Mouse (Mus musculus): ENCODE results near the gene Rnase12. TPM values are rescaled to one million over a fixed set of nuclear protein-coding genes. Genes with fewer than 3 reads are reported as not detected.

The Rnase12 gene
- polyA plus RNA-seq, 1 experiment from 2014 or later: not detected

GRCm38 (mm10) chr14:51092073-51092620 lies 34.7 kb upstream of the Rnase12 start:
- peak overlapping the region; percentile 78 for H3K4me3 ChIP-seq
- no peak for ATAC-seq (ENCODE audit: insufficient number of reproducible peaks, low FRiP score, low TSS enrichment, low read depth)
- WGBS: 43% methylated on average over 8 of the region's 8 CpGs
- H3K4me1 ChIP-seq: 0 out of 2 replicates have a peak, but pooled peaks cover 8% of the 10 kb centered on the region
- H3K36me3 ChIP-seq: no peaks in the 10 kb centered on the region
- H3K27ac ChIP-seq: no peak overlapping the region
- H3K27me3 ChIP-seq: no peaks in the 10 kb centered on the region
- H3K9ac ChIP-seq: no peak overlapping the region
- H3K9me3 ChIP-seq: no peaks in the 10 kb centered on the region
- peak overlapping the region; percentile 64 for H3K4me2 ChIP-seq

DNA sequence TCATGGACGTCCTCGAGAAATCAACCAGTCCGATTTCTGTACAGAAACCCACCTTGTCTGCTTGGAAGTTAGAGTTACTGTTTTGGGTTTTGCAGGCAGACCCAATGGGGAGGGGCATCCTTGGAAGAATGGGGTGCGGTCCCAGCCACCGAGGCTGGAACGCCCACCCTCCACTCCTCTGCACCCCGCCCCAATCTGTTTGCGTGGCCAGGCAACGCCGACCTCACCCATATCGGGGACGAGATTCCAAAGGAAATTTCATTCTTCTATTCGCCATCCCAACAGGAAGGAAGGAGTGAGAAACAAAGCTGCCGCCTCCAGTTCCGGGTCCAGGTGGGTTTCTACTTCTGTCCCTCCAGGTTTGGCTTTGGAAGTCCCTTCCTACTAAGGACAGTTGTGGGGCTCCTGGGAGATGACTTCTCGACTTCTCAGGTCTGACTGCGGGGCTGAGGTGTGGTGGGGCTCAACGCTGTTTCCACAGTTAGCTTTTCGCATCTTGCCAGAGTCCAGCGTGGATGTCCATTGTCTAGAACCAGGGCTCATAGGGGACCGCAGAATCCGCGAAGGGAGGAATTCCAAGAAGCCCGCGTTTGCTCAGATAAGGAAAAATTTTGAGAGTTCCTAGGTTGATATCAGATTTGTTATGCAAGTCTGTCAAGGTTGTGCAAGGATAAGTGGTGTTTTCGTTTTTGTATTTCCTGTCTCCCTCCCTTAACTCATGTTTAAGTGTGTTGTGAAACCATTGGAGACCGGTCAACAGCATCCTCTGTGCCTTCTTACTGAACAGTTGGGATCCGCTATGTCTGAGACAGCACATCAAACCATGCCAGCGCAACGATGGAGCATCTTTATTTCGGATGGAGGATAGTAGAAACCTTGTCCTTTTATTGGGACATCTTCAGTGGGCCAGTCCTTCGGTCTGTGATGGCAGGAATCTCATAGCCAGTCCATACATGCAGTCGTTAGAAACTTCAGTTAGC lies 33.8 kb upstream of the Rnase12 start, which contains the start of the genes Rnase4 and Ang:
Gene Rnase4 (plus strand): TSS at position 157 of the 980 bp plus-strand sequence.
Gene Ang (plus strand): TSS at position 230 of the 980 bp plus-strand sequence.
- peak within 1 kb of the TSS; percentile 90 for H3K27ac ChIP-seq
- H3K4me3 ChIP-seq: peak within 1 kb of the TSS; percentile 78
- H3K36me3 ChIP-seq: no peaks in the 10 kb centered on the region
- peak within 1 kb of the TSS; percentile 48 for H3K9ac ChIP-seq
- H3K9me3 ChIP-seq: no peaks in the 10 kb centered on the region
- H3K27me3 ChIP-seq: no peaks in the 10 kb centered on the region
- H3K4me2 ChIP-seq: peak within 1 kb of the TSS; percentile 64
- 0 out of 2 replicates have a peak, but pooled peaks cover 8% of the 10 kb centered on the region for H3K4me1 ChIP-seq
- WGBS: 7% methylated on average over 33 of the region's 33 CpGs
- peak; percentile 68 for ATAC-seq (ENCODE audit: insufficient number of reproducible peaks, low FRiP score, low TSS enrichment, low read depth)

DNA sequence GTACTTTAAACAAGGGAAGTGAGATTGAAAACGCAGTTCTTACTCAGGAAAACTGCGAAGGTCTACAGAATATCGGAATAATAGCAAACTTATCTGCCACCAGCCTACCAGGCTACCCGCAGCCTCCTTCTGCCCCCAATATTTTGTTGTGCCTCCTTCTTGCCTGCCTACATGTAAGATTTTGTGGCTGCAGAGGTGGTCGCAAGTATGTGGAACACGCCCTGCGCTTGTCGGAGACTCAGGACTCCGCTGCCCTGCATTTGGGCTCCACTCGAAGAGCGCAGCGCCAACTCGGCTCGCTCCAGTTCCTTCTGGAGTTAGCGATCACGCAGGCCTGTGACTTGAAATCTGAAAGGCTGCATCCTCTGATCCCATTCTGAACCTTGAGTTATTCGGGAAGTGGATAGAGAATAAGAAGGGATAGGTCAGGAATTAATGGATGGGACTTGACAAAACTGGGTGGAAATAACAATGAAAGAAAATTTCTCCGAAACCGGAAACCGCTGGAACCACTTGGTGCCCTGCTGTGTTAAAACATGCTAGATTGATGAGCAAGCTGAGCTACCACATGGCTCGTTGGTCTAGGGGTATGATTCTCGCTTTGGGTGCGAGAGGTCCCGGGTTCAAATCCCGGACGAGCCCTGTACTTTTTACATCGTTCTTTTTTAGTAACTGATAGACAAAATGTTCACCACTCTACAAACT lies 32.8 kb upstream of the Rnase12 start:
- peak overlapping the region; percentile 90 for H3K27ac ChIP-seq
- no peaks in the 10 kb centered on the region for H3K36me3 ChIP-seq
- no peaks in the 10 kb centered on the region for H3K9me3 ChIP-seq
- peak; percentile 70 for ATAC-seq (ENCODE audit: insufficient number of reproducible peaks, low FRiP score, low TSS enrichment, low read depth)
- H3K4me1 ChIP-seq: 0 out of 2 replicates have a peak, but pooled peaks cover 8% of the 10 kb centered on the region
- H3K9ac ChIP-seq: peak overlapping the region; percentile 48
- WGBS: under 1% methylated on average over 27 of the region's 27 CpGs
- peak overlapping the region; percentile 64 for H3K4me2 ChIP-seq
- no peaks in the 10 kb centered on the region for H3K27me3 ChIP-seq
- H3K4me3 ChIP-seq: peak overlapping the region; percentile 78

GRCm38 (mm10) chr14:51089674-51090076 lies 32.2 kb upstream of the Rnase12 start:
- H3K36me3 ChIP-seq: no peaks in the 10 kb centered on the region
- no peaks in the 10 kb centered on the region for H3K9me3 ChIP-seq
- 0 out of 2 replicates have a peak, but pooled peaks cover 8% of the 10 kb centered on the region for H3K4me1 ChIP-seq
- WGBS: under 1% methylated on average over 15 of the region's 15 CpGs
- peak overlapping the region; percentile 64 for H3K4me2 ChIP-seq
- peaks cover under 1% of the 10 kb centered on the region; the same call in 1 of the 2 replicates for H3K27me3 ChIP-seq
- ATAC-seq (ENCODE audit: insufficient number of reproducible peaks, low FRiP score, low TSS enrichment, low read depth): no peak
- H3K9ac ChIP-seq: peak overlapping the region; percentile 14
- peak overlapping the region; percentile 78 for H3K4me3 ChIP-seq
- H3K27ac ChIP-seq: peak overlapping the region; percentile 90

GRCm38 (mm10) chr14:51088970-51089673 lies 31.7 kb upstream of the Rnase12 start:
- Histone ChIP-seq H3K4me1 (0 out of 2 replicates have a peak, but pooled peaks cover 8% of the 10 kb centered on the region), H3K9ac (peak overlapping the region; percentile 60), H3K4me3 (peak overlapping the region; percentile 78), H3K4me2 (peak overlapping the region; percentile 64), H3K27me3 (peaks cover 4% of the 10 kb centered on the region; the same call in 1 of the 2 replicates), H3K9me3 (no peaks in the 10 kb centered on the region), H3K27ac (peak overlapping the region; percentile 90), H3K36me3 (no peaks in the 10 kb centered on the region)
- ATAC-seq (ENCODE audit: insufficient number of reproducible peaks, low FRiP score, low TSS enrichment, low read depth): peak; percentile 92
- WGBS: under 1% methylated on average over 34 of the region's 34 CpGs

GRCm38 (mm10) chr14:51088166-51088969 lies 30.9 kb upstream of the Rnase12 start:
- Histone ChIP-seq H3K27me3 (peaks cover 9% of the 10 kb centered on the region; the same call in 1 of the 2 replicates), H3K9me3 (no peaks in the 10 kb centered on the region), H3K4me1 (peaks cover 12% of the 10 kb centered on the region; the same call in 1 of the 2 replicates), H3K36me3 (no peaks in the 10 kb centered on the region), H3K4me2 (peak overlapping the region; percentile 64), H3K9ac (peak overlapping the region; percentile 60), H3K4me3 (peak overlapping the region; percentile 78), H3K27ac (peak overlapping the region; percentile 90)
- ATAC-seq (ENCODE audit: insufficient number of reproducible peaks, low FRiP score, low TSS enrichment, low read depth): 0 out of 2 replicates have a peak, but pooled peaks have one; percentile 16
- 1% methylated on average over 23 of the region's 23 CpGs for WGBS

DNA sequence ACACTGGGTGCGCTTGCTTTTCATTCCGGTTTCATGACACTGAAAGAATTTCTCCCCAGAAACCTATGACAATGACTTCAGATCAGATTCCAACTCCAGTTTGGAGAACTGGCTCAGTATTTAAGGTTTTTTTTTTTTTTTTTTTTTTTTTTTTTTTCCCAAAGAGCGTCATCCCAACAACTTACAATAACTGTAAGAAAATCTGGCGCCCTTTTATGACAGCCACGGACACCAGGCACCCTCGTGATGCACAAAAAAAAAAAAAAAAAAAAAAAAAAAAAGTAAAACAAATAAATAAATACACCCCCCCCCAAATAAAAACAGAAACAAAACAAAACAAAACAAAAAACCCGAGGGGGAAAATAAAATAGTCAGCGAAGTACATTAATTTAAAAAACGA lies 30.3 kb upstream of the Rnase12 start:
- no peaks in the 10 kb centered on the region for H3K36me3 ChIP-seq
- no peak for ATAC-seq (ENCODE audit: insufficient number of reproducible peaks, low FRiP score, low TSS enrichment, low read depth)
- H3K9me3 ChIP-seq: no peaks in the 10 kb centered on the region
- H3K4me1 ChIP-seq: peaks cover 16% of the 10 kb centered on the region; the same call in 1 of the 2 replicates
- WGBS: 15% methylated on average over 9 of the region's 9 CpGs
- H3K27me3 ChIP-seq: peaks cover 9% of the 10 kb centered on the region; the same call in 1 of the 2 replicates
- peak overlapping the region; percentile 78 for H3K4me3 ChIP-seq
- H3K9ac ChIP-seq: no peak overlapping the region
- peak overlapping the region; percentile 64 for H3K4me2 ChIP-seq
- no peak overlapping the region for H3K27ac ChIP-seq

DNA sequence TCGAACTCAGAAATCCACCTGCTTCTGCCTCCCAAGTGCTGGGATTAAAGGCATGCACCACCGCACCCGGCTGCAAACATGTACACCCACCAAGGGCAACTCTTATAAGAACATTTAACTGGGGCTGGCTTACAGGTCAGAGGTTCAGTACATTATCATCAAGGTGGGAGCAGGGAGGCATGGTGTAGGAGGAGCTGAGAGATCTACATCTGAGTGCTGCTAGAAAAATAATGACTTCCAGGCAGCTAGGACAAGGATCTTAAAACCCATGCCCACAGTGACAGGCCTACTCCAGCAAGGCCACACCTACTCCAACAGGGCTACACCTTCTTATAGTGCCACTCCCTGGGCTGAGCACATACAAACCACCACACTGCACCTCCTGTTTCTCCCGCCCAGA lies 28.4 kb upstream of the Rnase12 start:
- Histone ChIP-seq H3K4me2 (no peak overlapping the region), H3K27me3 (peaks cover 22% of the 10 kb centered on the region), H3K9ac (no peak overlapping the region), H3K27ac (no peak overlapping the region), H3K4me1 (peaks cover 11% of the 10 kb centered on the region; the same call in 1 of the 2 replicates), H3K4me3 (no peak overlapping the region), H3K9me3 (no peaks in the 10 kb centered on the region), H3K36me3 (no peaks in the 10 kb centered on the region)
- ATAC-seq (ENCODE audit: insufficient number of reproducible peaks, low FRiP score, low TSS enrichment, low read depth): no peak
- WGBS: 67% methylated on average over 4 of the region's 4 CpGs

GRCm38 (mm10) chr14:51085086-51085485 lies 27.6 kb upstream of the Rnase12 start:
- 70% methylated on average over 2 of the region's 2 CpGs for WGBS

GRCm38 (mm10) chr14:51083805-51084204 lies 26.3 kb upstream of the Rnase12 start:
- Histone ChIP-seq H3K4me2 (peak overlapping the region; percentile 81), H3K9ac (no peak overlapping the region), H3K9me3 (no peaks in the 10 kb centered on the region), H3K27ac (no peak overlapping the region), H3K36me3 (no peaks in the 10 kb centered on the region), H3K4me3 (peak overlapping the region; percentile 48), H3K4me1 (peaks cover 11% of the 10 kb centered on the region; the same call in 1 of the 2 replicates), H3K27me3 (peaks cover 30% of the 10 kb centered on the region)
- ATAC-seq (ENCODE audit: insufficient number of reproducible peaks, low FRiP score, low TSS enrichment, low read depth): no peak
- 9% methylated on average over 7 of the region's 7 CpGs for WGBS

More at GRCm38 (mm10) chr14:51085086-51085485, 27.6 kb upstream of the Rnase12 start:
- H3K9me3 ChIP-seq: no peaks in the 10 kb centered on the region
- H3K4me2 ChIP-seq: no peak overlapping the region
- no peak overlapping the region for H3K4me3 ChIP-seq
- ATAC-seq (ENCODE audit: insufficient number of reproducible peaks, low FRiP score, low TSS enrichment, low read depth): no peak
- H3K27me3 ChIP-seq: peaks cover 24% of the 10 kb centered on the region
- no peaks in the 10 kb centered on the region for H3K36me3 ChIP-seq
- no peak overlapping the region for H3K9ac ChIP-seq
- H3K27ac ChIP-seq: no peak overlapping the region
- H3K4me1 ChIP-seq: peaks cover 11% of the 10 kb centered on the region; the same call in 1 of the 2 replicates
